Comparison of ENCODE assay signal across 27 mouse cellular contexts in the genomic region with DNA sequence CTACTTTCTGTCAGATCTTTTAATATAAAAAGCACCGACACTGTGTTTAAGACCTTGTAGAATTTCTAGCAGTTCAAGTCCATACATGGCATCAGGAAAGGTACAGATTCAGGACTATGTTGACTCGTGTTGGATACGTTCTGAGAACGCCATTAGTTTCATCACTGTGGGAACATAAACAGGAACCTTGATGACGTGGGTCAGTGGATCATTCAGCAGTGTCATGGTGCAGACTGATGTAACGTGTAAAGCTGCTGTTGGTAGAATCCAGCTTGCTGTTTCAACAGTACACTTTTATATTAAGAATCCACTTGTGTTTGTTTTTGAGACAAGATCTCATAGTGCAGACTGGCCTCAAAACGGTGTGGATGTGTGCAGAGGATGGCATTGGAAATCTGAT. TPM values are rescaled to one million over a fixed set of nuclear protein-coding genes. Genes with fewer than 3 reads are reported as not detected.
DNase-seq lines count a peak whose midpoint lies in the region; ATAC-seq lines count a peak whose summit lies in the region.
"Had no signal": no experiment of that assay in that cellular context is flagged by ENCODE, and none has a peak within 500 bp of the region (broad histone marks: within the 10 kb centered on the region; RNA-seq: fewer than 3 reads in every experiment).

No protein-coding gene starts in this region.

- no peaks in the 10 kb centered on the region for H3K36me3 ChIP-seq in heart, embryonic 11.5 days (ENCODE audit: control insufficient read depth, insufficient read depth, low read length)
- H3K36me3 ChIP-seq in heart, embryonic 12.5 days: peaks cover 17% of the 10 kb centered on the region
- peaks cover 14% of the 10 kb centered on the region; the same call in 1 of the 2 replicates for H3K36me3 ChIP-seq in kidney, embryonic 16.5 days (ENCODE audit: insufficient read depth, low read length)
- H3K36me3 ChIP-seq: hindbrain, embryonic 12.5 days had no signal

- WGBS in heart, embryonic 11.5 days (ENCODE audit: insufficient replicate concordance): 64% methylated on average over 7 of the region's 7 CpGs
- 57% methylated on average over 7 of the region's 7 CpGs for WGBS in heart, embryonic 12.5 days
- 33% methylated on average over 7 of the region's 7 CpGs for WGBS in kidney, embryonic 16.5 days

- 0 out of 2 replicates have a peak, but pooled peaks have one; percentile 6 for ATAC-seq in heart, embryonic 11.5 days (replicated peaks; ENCODE audit: insufficient number of reproducible peaks, low FRiP score, low TSS enrichment)
- no peak for ATAC-seq in heart, embryonic 12.5 days (ENCODE audit: insufficient number of reproducible peaks, low FRiP score)
- ATAC-seq in kidney, embryonic 16.5 days (ENCODE audit: low FRiP score, low TSS enrichment): 0 out of 2 replicates have a peak, but pooled peaks have one; percentile 8
- ATAC-seq: forebrain, postnatal 0 days had no signal

- DNase-seq in kidney, postnatal 4 days: no peak
- peak; percentile 24 for DNase-seq in lung, postnatal 25 days (ENCODE audit: low spot score)
- DNase-seq in lung, postnatal 14 days: no peak
- DNase-seq in urinary bladder, adult 2 months (ENCODE audit: low spot score): no peak
- no peak for DNase-seq in heart, adult 8-10 months (ENCODE audit: low spot score)
- DNase-seq: adrenal gland, adult 8-10 months; cerebellum, adult 2 months; cerebellum, postnatal 14 days; forebrain, postnatal 0 days; heart, postnatal 36 days; kidney, adult 18-20 months; layer of hippocampus, adult 9-11 months; liver; midbrain, embryonic 14.5 days; right cerebral cortex, adult 18-20 months; spleen, adult 18-20 months; thymus, adult 18-20 months; thymus, postnatal 25 days had no signal

- no peak overlapping the region for H3K27ac ChIP-seq in heart, embryonic 11.5 days (ENCODE audit: low read depth, low read length)
- no peak overlapping the region for H3K27ac ChIP-seq in heart, embryonic 12.5 days (ENCODE audit: poor library complexity, severe bottlenecking)
- H3K27ac ChIP-seq in kidney, embryonic 16.5 days (ENCODE audit: low read length): peak overlapping the region; percentile 50; the same call in 1 of the 2 replicates
- H3K27ac ChIP-seq: embryonic facial prominence, embryonic 10.5 days; embryonic facial prominence, embryonic 15.5 days; forebrain, embryonic 12.5 days; hindbrain, embryonic 12.5 days; liver, embryonic 15.5 days had no signal

- H3K4me3 ChIP-seq in heart, embryonic 11.5 days (ENCODE audit: low read depth, low read length): no peak overlapping the region
- H3K4me3 ChIP-seq in heart, embryonic 12.5 days: no peak overlapping the region
- no peak overlapping the region for H3K4me3 ChIP-seq in kidney, embryonic 16.5 days (ENCODE audit: low read length)
- H3K4me3 ChIP-seq: embryonic facial prominence, embryonic 10.5 days; embryonic facial prominence, embryonic 15.5 days; forebrain, embryonic 12.5 days; hindbrain, embryonic 12.5 days; liver, embryonic 15.5 days had no signal

- H3K4me2 ChIP-seq in heart, embryonic 11.5 days: no peak overlapping the region
- H3K4me2 ChIP-seq in heart, embryonic 12.5 days: no peak overlapping the region
- H3K4me2 ChIP-seq in kidney, embryonic 16.5 days (replicated peaks; ENCODE audit: low read depth, low read length): no peak overlapping the region
- H3K4me2 ChIP-seq: embryonic facial prominence, embryonic 15.5 days; forebrain, embryonic 12.5 days; hindbrain, embryonic 12.5 days; liver, embryonic 15.5 days had no signal

- H3K27me3 ChIP-seq in heart, embryonic 11.5 days (ENCODE audit: control insufficient read depth, insufficient read depth, low read length): no peaks in the 10 kb centered on the region
- no peaks in the 10 kb centered on the region for H3K27me3 ChIP-seq in heart, embryonic 12.5 days (replicated peaks)
- H3K27me3 ChIP-seq in kidney, embryonic 16.5 days (ENCODE audit: insufficient read depth, low read length): no peaks in the 10 kb centered on the region
- H3K27me3 ChIP-seq: embryonic facial prominence, embryonic 15.5 days; forebrain, embryonic 12.5 days; hindbrain, embryonic 12.5 days; liver, embryonic 15.5 days had no signal

- no peak overlapping the region for H3K9ac ChIP-seq in heart, embryonic 11.5 days (ENCODE audit: low read depth, low read length)
- no peak overlapping the region for H3K9ac ChIP-seq in heart, embryonic 12.5 days
- H3K9ac ChIP-seq in kidney, embryonic 16.5 days (replicated peaks; ENCODE audit: low read length): no peak overlapping the region
- H3K9ac ChIP-seq: embryonic facial prominence, embryonic 15.5 days; forebrain, embryonic 12.5 days; forebrain, postnatal 0 days; hindbrain, embryonic 12.5 days; liver, embryonic 15.5 days had no signal

- no peaks in the 10 kb centered on the region; the same call in 1 of the 2 replicates for H3K4me1 ChIP-seq in heart, embryonic 11.5 days (ENCODE audit: control insufficient read depth, insufficient read depth, low read length)
- peaks cover 29% of the 10 kb centered on the region for H3K4me1 ChIP-seq in heart, embryonic 12.5 days (replicated peaks)
- peaks cover 23% of the 10 kb centered on the region for H3K4me1 ChIP-seq in kidney, embryonic 16.5 days (ENCODE audit: insufficient read depth, low read length)
- H3K4me1 ChIP-seq: forebrain, embryonic 12.5 days; liver, embryonic 15.5 days had no signal

- no peaks in the 10 kb centered on the region for H3K9me3 ChIP-seq in heart, embryonic 11.5 days (replicated peaks; ENCODE audit: control insufficient read depth, low read length)
- H3K9me3 ChIP-seq in heart, embryonic 12.5 days (replicated peaks): no peaks in the 10 kb centered on the region
- H3K9me3 ChIP-seq in kidney, embryonic 16.5 days (ENCODE audit: low read length): no peaks in the 10 kb centered on the region
- H3K9me3 ChIP-seq: embryonic facial prominence, embryonic 10.5 days; embryonic facial prominence, embryonic 15.5 days; forebrain, embryonic 12.5 days; G1E; hindbrain, embryonic 12.5 days; liver, embryonic 15.5 days had no signal

RNA-seq across cellular contexts. Expression of a gene that starts 28.8 kb away (rescaled TPM):
- polyA plus RNA-seq in heart, embryonic 11.5 days (2014; fragmentation: Nextera tagmentation; extraction: Ambion mirVana): 109 and 141 TPM in 2 replicates
- 120 and 124 TPM in 2 replicates for polyA plus RNA-seq in heart, embryonic 12.5 days (2016; fragmentation: Nextera tagmentation; extraction: Ambion mirVana)
- 120 and 146 TPM in 2 replicates for polyA plus RNA-seq in kidney, embryonic 16.5 days (2015; fragmentation: Nextera tagmentation; extraction: Ambion mirVana)
- 76.0 and 79.2 TPM in 2 replicates for polyA plus RNA-seq in urinary bladder, adult 2 months (2012; rRNA removed)
- total RNA-seq in heart, adult 8-10 months (2022): 10 to 100 TPM; 48.8 to 54.2 (median 52.4) TPM

RNA-seq across cellular contexts. Expression of a gene that starts 51.1 kb away (rescaled TPM):
- 75.9 and 87.7 TPM in 2 replicates for polyA plus RNA-seq in heart, embryonic 11.5 days (2014; fragmentation: Nextera tagmentation; extraction: Ambion mirVana)
- polyA plus RNA-seq in heart, embryonic 12.5 days (2016; fragmentation: Nextera tagmentation; extraction: Ambion mirVana): 95.0 and 108 TPM in 2 replicates
- 77.1 and 88.9 TPM in 2 replicates for polyA plus RNA-seq in kidney, embryonic 16.5 days (2015; fragmentation: Nextera tagmentation; extraction: Ambion mirVana)
- polyA plus RNA-seq in urinary bladder, adult 2 months (2012; rRNA removed): 62.6 and 68.4 TPM in 2 replicates
- total RNA-seq in heart, adult 8-10 months (2022): 10 to 100 TPM; 33.9 to 39.6 (median 36.0) TPM
